Mouse (Mus musculus) heart, postnatal 0 days (tissue): Measurements from ENCODE around the gene Adcy1. TPM values are rescaled to one million over a fixed set of nuclear protein-coding genes. Genes with fewer than 3 reads are reported as not detected.

Source experiments
- ATAC-seq: fragments of 200-750 bp; cut with Nextera tagmentation; 2 replicates; pipeline ENCODE4 v1.8.0; 2017; ENCODE audit warnings: low read depth, moderate number of reproducible peaks, moderate library complexity; ENCODE audit not compliant: insufficient read depth
- DNase-seq: peaks from one replicate; pipeline ENCODE4 v3.0.0-alpha.2; 2016; ENCODE audit warnings: low spot score
- H3K27ac ChIP-seq: fragments of 300-500 bp; sonication (generic); 2 replicates; pipeline ENCODE4 v1.5.1; 2014; ENCODE audit warnings: low read depth, mild to moderate bottlenecking
- H3K27me3 ChIP-seq: fragments of 300-500 bp; sonication (generic); 2 replicates; pipeline ENCODE4 v1.6.1; 2014; ENCODE audit warnings: low read length, mixed read lengths; ENCODE audit not compliant: control insufficient read depth, insufficient read depth
- H3K36me3 ChIP-seq: fragments of 300-500 bp; sonication (generic); replicated peaks from 2 replicates; pipeline ENCODE4 v1.6.1; 2014; ENCODE audit warnings: low read length, mixed read lengths; ENCODE audit not compliant: control insufficient read depth, insufficient read depth
- H3K4me1 ChIP-seq: fragments of 300-500 bp; sonication (generic); 2 replicates; pipeline ENCODE4 v1.6.1; 2014; ENCODE audit warnings: antibody characterized with exemption; ENCODE audit not compliant: control insufficient read depth, insufficient read depth
- H3K4me2 ChIP-seq: fragments of 300-500 bp; sonication (generic); 2 replicates; pipeline ENCODE4 v1.6.1; 2014; ENCODE audit warnings: low read depth, mild to moderate bottlenecking, low read length, moderate library complexity
- H3K4me3 ChIP-seq: fragments of 300-500 bp; sonication (generic); 2 replicates; pipeline ENCODE4 v1.5.1; 2014; ENCODE audit warnings: low read depth, low read length
- H3K9ac ChIP-seq: fragments of 300-500 bp; sonication (generic); replicated peaks from 2 replicates; pipeline ENCODE4 v1.6.1; 2014; ENCODE audit warnings: low read depth, low read length, mixed read lengths
- H3K9me3 ChIP-seq: fragments of 300-500 bp; sonication (generic); replicated peaks from 2 replicates; pipeline ENCODE4 v1.6.1; 2016; ENCODE audit warnings: low read length; ENCODE audit not compliant: control insufficient read depth
- CTCF ChIP-seq: IDR thresholded peaks from 2 replicates; pipeline ENCODE4 v1.5.1; 2016; ENCODE audit warnings: antibody characterized with exemption, control low read depth, low read depth
- EP300 ChIP-seq: IDR thresholded peaks from 2 replicates; pipeline ENCODE4 v1.6.1; 2016; ENCODE audit warnings: antibody characterized with exemption, low read depth
- WGBS: fragments of 180-500 bp; shearing (Covaris S2); extraction: QIAGEN DNeasy Blood & Tissue Kit; methylation state at CpG from one replicate; pipeline ENCODE4 v1.1.7; 2014; 5-methylcytosine and 5-hydroxymethylcytosine counted together
- polyA plus RNA-seq: library from polyadenylated mRNA; unstranded; fragments of >200 nt; fragmentation: Nextera tagmentation; extraction: Ambion mirVana; gene quantifications from 2 replicates; pipeline ENCODE4 v1.2.1, GENCODE M21; 2015
- total RNA-seq: library from RNA; depleted of rRNA; stranded (reverse); fragments of >200 nt; gene quantifications from 2 replicates; pipeline ENCODE4 v1.2.3, GENCODE M21; 2014; ENCODE audit warnings: low replicate concordance

Adcy1 gene
- total and polyA plus RNA-seq, 2 experiments from 2014 or later: 0.22 to 2.9 TPM

DNA sequence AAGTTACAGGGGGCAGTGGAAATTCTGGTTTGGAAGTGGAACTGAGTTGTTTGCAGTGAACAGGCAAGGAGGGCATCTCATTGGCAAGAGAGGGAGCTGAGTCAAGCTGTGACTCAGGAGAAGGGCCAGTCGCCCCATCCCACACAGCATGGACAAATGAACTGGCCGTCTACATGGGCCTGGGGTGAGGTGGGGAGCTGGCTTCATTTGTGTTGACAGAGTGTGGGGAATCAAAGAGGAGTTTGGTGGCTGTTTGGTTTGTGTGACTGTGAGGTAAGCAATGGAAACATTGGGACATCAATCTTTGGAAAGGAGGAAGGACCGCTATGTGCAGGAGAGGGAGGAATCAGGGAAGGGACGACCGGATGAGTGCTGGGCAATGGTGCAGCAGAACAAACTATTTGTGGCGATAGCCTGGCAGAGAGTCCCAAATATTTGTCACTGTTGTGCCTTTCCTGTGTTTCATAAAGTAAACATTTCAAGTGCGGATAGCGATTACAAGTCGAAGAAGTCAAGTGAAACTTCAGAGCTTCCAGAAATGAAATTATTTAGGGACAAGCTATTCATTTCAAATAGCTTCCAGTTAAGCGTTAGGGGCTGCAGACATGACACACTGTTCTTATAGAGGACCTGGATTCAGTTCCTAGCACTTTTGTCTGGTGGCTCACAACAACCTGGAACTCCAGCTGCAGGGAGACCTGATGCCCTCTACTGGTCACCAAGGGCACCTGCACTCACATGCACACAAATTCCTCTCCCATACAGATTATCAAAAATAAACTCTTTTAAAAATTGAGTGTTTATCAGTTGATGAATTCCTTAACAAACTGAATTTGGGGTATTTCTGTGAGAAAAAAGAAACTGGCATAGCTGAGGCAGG is 131.4 kb downstream of the Adcy1 start:
- Histone ChIP-seq H3K36me3 (no peaks in the 10 kb centered on the region), H3K4me2 (no peak overlapping the region), H3K4me1 (no peaks in the 10 kb centered on the region), H3K9ac (no peak overlapping the region), H3K27me3 (0 out of 2 replicates have a peak, but pooled peaks cover 3% of the 10 kb centered on the region), H3K27ac (no peak overlapping the region), H3K4me3 (no peak overlapping the region), H3K9me3 (peaks cover 4% of the 10 kb centered on the region)
- no peak for ATAC-seq
- DNase-seq: no peak
- TF ChIP-seq EP300: no peak
- TF ChIP-seq CTCF: no peak
- 89% methylated on average over 10 of the region's 10 CpGs for WGBS

DNA sequence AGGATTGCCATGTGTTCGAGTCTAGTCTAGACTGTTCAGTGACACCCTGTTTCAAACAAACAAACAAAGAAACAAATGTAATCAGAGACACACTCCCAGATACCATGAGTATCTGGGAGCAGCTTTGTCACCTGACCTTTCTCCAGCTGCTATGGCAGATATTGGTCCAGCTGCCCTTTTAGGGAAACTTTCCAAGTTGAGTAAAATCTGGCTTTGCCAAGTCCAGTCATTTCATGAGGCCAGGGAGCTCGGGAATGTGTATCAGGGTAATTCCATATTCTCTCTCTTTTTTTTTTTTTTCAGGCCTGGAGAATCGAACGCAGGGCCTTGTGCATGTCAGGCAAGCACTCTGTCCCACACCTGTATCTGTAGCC is 132.0 kb downstream of the Adcy1 start:
- Histone ChIP-seq H3K27me3 (0 out of 2 replicates have a peak, but pooled peaks cover 3% of the 10 kb centered on the region), H3K9me3 (peaks cover 4% of the 10 kb centered on the region), H3K4me3 (no peak overlapping the region), H3K4me1 (no peaks in the 10 kb centered on the region), H3K4me2 (no peak overlapping the region), H3K36me3 (no peaks in the 10 kb centered on the region), H3K27ac (no peak overlapping the region), H3K9ac (no peak overlapping the region)
- no peak for ATAC-seq
- 80% methylated on average over 4 of the region's 4 CpGs for WGBS
- TF ChIP-seq CTCF (no peak), EP300 (no peak)
- DNase-seq: no peak

DNA sequence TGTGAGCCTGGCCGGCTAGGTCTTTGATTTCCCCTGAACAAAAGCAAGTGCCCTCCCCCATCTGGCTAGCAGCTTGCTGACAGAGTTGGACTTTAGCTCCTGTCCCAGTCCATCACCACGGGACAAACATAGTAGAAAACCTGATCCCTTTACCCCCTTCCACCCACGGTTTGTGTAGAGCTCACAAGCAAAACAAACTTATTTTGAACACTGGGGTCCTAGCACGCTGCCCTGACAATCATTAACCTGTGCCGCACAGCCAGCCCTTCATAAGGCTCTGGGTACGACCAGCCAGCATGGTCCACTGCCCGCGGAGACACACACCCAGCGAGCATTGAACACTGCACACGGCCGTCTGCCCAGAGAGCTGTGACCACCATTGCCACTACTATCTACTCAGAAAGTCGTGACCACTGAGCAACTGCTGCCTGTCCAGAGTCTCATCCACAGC is 134.2 kb downstream of the Adcy1 start, which contains the start of gene Igfbp1:
Gene Igfbp1 (plus strand): TSS at position 292 of the 451 bp plus-strand sequence.
- 75% methylated on average over 12 of the region's 12 CpGs for WGBS
- H3K4me1 ChIP-seq: no peaks in the 10 kb centered on the region
- H3K36me3 ChIP-seq: no peaks in the 10 kb centered on the region
- H3K9ac ChIP-seq: no peak within 1 kb of the TSS
- ATAC-seq: no peak
- DNase-seq: no peak
- H3K27me3 ChIP-seq: no peaks in the 10 kb centered on the region
- no peak for TF ChIP-seq CTCF
- H3K27ac ChIP-seq: no peak within 1 kb of the TSS
- H3K4me2 ChIP-seq: no peak within 1 kb of the TSS
- H3K4me3 ChIP-seq: no peak within 1 kb of the TSS
- peaks cover 4% of the 10 kb centered on the region for H3K9me3 ChIP-seq

DNA sequence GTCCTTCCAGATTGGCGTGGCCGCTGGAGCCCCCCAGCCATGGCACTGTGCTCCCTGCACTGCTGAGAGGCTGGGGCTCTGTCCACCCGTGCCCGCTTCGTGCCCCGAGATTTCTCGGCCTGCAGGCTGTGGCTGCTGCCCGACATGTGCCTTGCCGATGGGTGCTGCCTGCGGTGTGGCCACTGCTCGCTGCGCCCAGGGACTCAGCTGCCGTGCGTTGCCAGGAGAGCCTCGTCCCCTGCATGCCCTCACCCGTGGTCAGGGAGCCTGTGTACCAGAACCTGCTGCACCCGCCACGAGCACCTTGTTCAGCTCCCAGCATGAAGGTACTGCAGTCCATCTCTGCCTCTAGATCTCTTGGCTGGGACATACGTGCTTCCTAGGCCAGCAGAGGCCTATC is 134.7 kb downstream of the Adcy1 start:
- no peaks in the 10 kb centered on the region for H3K36me3 ChIP-seq
- no peaks in the 10 kb centered on the region for H3K27me3 ChIP-seq
- no peak overlapping the region for H3K4me3 ChIP-seq
- H3K9ac ChIP-seq: no peak overlapping the region
- TF ChIP-seq CTCF (no peak), EP300 (no peak)
- DNase-seq: no peak
- 84% methylated on average over 19 of the region's 19 CpGs for WGBS
- H3K9me3 ChIP-seq: peaks cover 4% of the 10 kb centered on the region
- no peaks in the 10 kb centered on the region for H3K4me1 ChIP-seq
- H3K4me2 ChIP-seq: no peak overlapping the region
- H3K27ac ChIP-seq: no peak overlapping the region
- ATAC-seq: no peak

DNA sequence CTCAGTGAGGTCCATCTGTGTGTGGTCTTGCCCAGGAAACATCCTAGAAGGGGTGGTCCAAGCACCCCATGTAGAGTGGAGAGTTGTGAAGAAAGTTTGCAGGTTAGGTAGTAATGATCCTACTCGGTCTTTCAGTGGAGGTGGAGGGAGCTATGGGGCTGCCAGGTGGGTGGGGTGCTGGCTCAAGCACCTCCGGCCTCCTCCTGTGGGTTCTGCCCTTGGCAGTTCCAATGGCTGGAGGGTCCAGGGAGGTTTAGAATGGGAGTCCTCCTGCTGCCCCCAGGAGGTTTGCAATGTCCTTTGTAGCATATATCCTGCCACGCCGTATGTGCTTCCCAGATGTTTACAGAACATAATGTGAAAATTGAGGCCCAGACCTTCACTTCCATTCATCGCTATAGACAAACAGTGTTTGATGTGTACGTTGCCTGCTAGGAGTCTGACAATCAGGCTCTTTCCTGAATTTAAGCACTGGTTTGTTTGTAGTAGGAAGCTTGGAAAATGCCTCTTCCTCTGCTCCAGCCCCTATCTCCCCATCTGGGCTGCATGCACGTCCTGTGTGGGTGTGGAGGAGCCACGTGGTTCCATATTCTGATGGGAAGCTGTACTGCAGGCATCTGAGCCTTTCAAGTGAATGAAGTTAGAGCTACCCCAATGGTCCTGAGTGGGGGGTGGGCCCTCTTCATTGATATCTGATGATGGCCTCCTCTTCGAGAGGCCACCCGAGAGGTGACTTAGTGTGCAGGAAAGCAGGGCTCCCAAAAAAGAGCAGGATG is 135.4 kb downstream of the Adcy1 start:
- no peak overlapping the region for H3K9ac ChIP-seq
- WGBS: 65% methylated on average over 10 of the region's 10 CpGs
- ATAC-seq (no peak), DNase-seq (no peak)
- H3K4me3 ChIP-seq: no peak overlapping the region
- TF ChIP-seq CTCF (no peak), EP300 (no peak)
- peaks cover 4% of the 10 kb centered on the region for H3K9me3 ChIP-seq
- H3K36me3 ChIP-seq: no peaks in the 10 kb centered on the region
- no peaks in the 10 kb centered on the region for H3K4me1 ChIP-seq
- no peak overlapping the region for H3K27ac ChIP-seq
- H3K27me3 ChIP-seq: no peaks in the 10 kb centered on the region
- no peak overlapping the region for H3K4me2 ChIP-seq
